Mouse (Mus musculus) kidney, embryonic 14.5 days (tissue): ENCODE results near the gene Hpca. TPM values are rescaled to one million over a fixed set of nuclear protein-coding genes. Genes with fewer than 3 reads are reported as not detected.

ENCODE experiments used
- ATAC-seq: fragments of 200-750 bp; cut with Nextera tagmentation; 2 replicates; pipeline ENCODE4 v1.8.0; 2017; ENCODE audit warnings: moderate number of reproducible peaks, mild to moderate bottlenecking, moderate TSS enrichment, moderate library complexity; ENCODE audit not compliant: low FRiP score, low TSS enrichment
- H3K27ac ChIP-seq: fragments of 300-500 bp; sonication (generic); 2 replicates; pipeline ENCODE4 v1.5.1; 2014; ENCODE audit warnings: low read depth, mild to moderate bottlenecking, low read length, moderate library complexity, mixed read lengths
- H3K27me3 ChIP-seq: fragments of 300-500 bp; sonication (generic); 2 replicates; pipeline ENCODE4 v1.6.1; 2014; ENCODE audit warnings: mild to moderate bottlenecking, low read length; ENCODE audit not compliant: control insufficient read depth, insufficient read depth
- H3K36me3 ChIP-seq: fragments of 300-500 bp; sonication (generic); 2 replicates; pipeline ENCODE4 v1.6.1; 2014; ENCODE audit warnings: low read length, mixed read lengths; ENCODE audit not compliant: control insufficient read depth, insufficient read depth
- H3K4me1 ChIP-seq: fragments of 300-500 bp; sonication (generic); 2 replicates; pipeline ENCODE4 v1.6.1; 2014; ENCODE audit warnings: low read length, mixed read lengths; ENCODE audit not compliant: control insufficient read depth, insufficient read depth
- H3K4me2 ChIP-seq: fragments of 300-500 bp; sonication (generic); replicated peaks from 2 replicates; pipeline ENCODE4 v1.6.1; 2014; ENCODE audit warnings: low read depth, mild to moderate bottlenecking, low read length
- H3K4me3 ChIP-seq: fragments of 300-500 bp; sonication (generic); 2 replicates; pipeline ENCODE4 v1.5.1; 2014; ENCODE audit warnings: mild to moderate bottlenecking, low read length
- H3K9ac ChIP-seq: fragments of 300-500 bp; sonication (generic); 2 replicates; pipeline ENCODE4 v1.6.1; 2014; ENCODE audit warnings: low read depth, mild to moderate bottlenecking, low read length, moderate library complexity
- H3K9me3 ChIP-seq: fragments of 300-500 bp; sonication (generic); 2 replicates; pipeline ENCODE4 v1.6.1; 2016; ENCODE audit warnings: low read length; ENCODE audit not compliant: control insufficient read depth
- WGBS: fragments of 180-500 bp; shearing (Covaris S2); extraction: QIAGEN DNeasy Blood & Tissue Kit; methylation state at CpG from one replicate; pipeline ENCODE4 v1.1.7; 2014; 5-methylcytosine and 5-hydroxymethylcytosine counted together
- polyA plus RNA-seq: library from polyadenylated mRNA; unstranded; fragments of >200 nt; fragmentation: Nextera tagmentation; extraction: Ambion mirVana; gene quantifications from 2 replicates; pipeline ENCODE4 v1.2.1, GENCODE M21; 2014

Hpca gene
- polyA plus RNA-seq, 1 experiment from 2014 or later = 0.83 TPM

GRCm38 (mm10) chr4:129128582-129129338 is 6.9 kb upstream of the Hpca start:
- WGBS = 47% methylated on average over 13 of the region's 13 CpGs
- 0 out of 2 replicates have a peak, but pooled peaks cover 3% of the 10 kb centered on the region for H3K27me3 ChIP-seq
- H3K9me3 ChIP-seq = no peaks in the 10 kb centered on the region
- ATAC-seq = no peak
- peaks cover 35% of the 10 kb centered on the region for H3K4me1 ChIP-seq
- H3K36me3 ChIP-seq = no peaks in the 10 kb centered on the region
- no peak overlapping the region for H3K4me3 ChIP-seq
- no peak overlapping the region for H3K4me2 ChIP-seq
- no peak overlapping the region for H3K9ac ChIP-seq
- H3K27ac ChIP-seq = no peak overlapping the region

- peaks cover 44% of the 10 kb centered on the region for H3K4me1 ChIP-seq
- WGBS = 25% methylated on average over 19 of the region's 19 CpGs
- H3K9ac ChIP-seq = no peak overlapping the region
- no peaks in the 10 kb centered on the region for H3K9me3 ChIP-seq
- H3K36me3 ChIP-seq = no peaks in the 10 kb centered on the region
- no peak overlapping the region; the same call in 1 of the 2 replicates for H3K27ac ChIP-seq
- peak overlapping the region; percentile 24 for H3K4me2 ChIP-seq
- no peak for ATAC-seq
- peaks cover 12% of the 10 kb centered on the region for H3K27me3 ChIP-seq
- H3K4me3 ChIP-seq = peak overlapping the region; percentile 6; the same call in 1 of the 2 replicates
Measured at GRCm38 (mm10) chr4:129125736-129126451, 4.1 kb upstream of the Hpca start.

- H3K27ac ChIP-seq = no peak overlapping the region
- no peak for ATAC-seq
- no peak overlapping the region for H3K4me3 ChIP-seq
- H3K4me1 ChIP-seq = peaks cover 39% of the 10 kb centered on the region
- H3K4me2 ChIP-seq = no peak overlapping the region
- no peak overlapping the region for H3K9ac ChIP-seq
- H3K27me3 ChIP-seq = peaks cover 21% of the 10 kb centered on the region
- no peaks in the 10 kb centered on the region for H3K36me3 ChIP-seq
- no peaks in the 10 kb centered on the region for H3K9me3 ChIP-seq
- WGBS = 4% methylated on average over 13 of the region's 13 CpGs
Measured at GRCm38 (mm10) chr4:129124652-129125146, 2.9 kb upstream of the Hpca start.

GRCm38 (mm10) chr4:129122719-129123118 is 883 bp upstream of the Hpca start:
- H3K27ac ChIP-seq = no peak overlapping the region
- H3K4me1 ChIP-seq = peaks cover 27% of the 10 kb centered on the region
- peaks cover 22% of the 10 kb centered on the region for H3K27me3 ChIP-seq
- no peak overlapping the region for H3K4me3 ChIP-seq
- 42% methylated on average over 8 of the region's 8 CpGs for WGBS
- ATAC-seq = no peak
- H3K9me3 ChIP-seq = no peaks in the 10 kb centered on the region
- H3K9ac ChIP-seq = no peak overlapping the region
- no peaks in the 10 kb centered on the region for H3K36me3 ChIP-seq
- H3K4me2 ChIP-seq = no peak overlapping the region

- H3K27me3 ChIP-seq = peaks cover 22% of the 10 kb centered on the region
Measured at GRCm38 (mm10) chr4:129122107-129122506, 271 bp upstream of the Hpca start.

GRCm38 (mm10) chr4:129120520-129121445 is 1.1 kb downstream of the Hpca start:
- no peaks in the 10 kb centered on the region for H3K9me3 ChIP-seq
- H3K4me3 ChIP-seq = peak overlapping the region; percentile 48
- WGBS = under 1% methylated on average over 44 of the region's 59 CpGs
- peaks cover 22% of the 10 kb centered on the region for H3K4me1 ChIP-seq
- peak overlapping the region; percentile 90 for H3K4me2 ChIP-seq
- H3K27me3 ChIP-seq = peaks cover 19% of the 10 kb centered on the region
- H3K27ac ChIP-seq = no peak overlapping the region
- H3K36me3 ChIP-seq = no peaks in the 10 kb centered on the region
- H3K9ac ChIP-seq = peak overlapping the region; percentile 23; the same call in 1 of the 2 replicates
- ATAC-seq = peak; percentile 58

More at GRCm38 (mm10) chr4:129122107-129122506, 271 bp upstream of the Hpca start:
- Histone ChIP-seq H3K9me3 (no peaks in the 10 kb centered on the region), H3K4me2 (no peak overlapping the region), H3K27ac (no peak overlapping the region), H3K4me3 (no peak overlapping the region), H3K9ac (no peak overlapping the region), H3K36me3 (no peaks in the 10 kb centered on the region), H3K4me1 (peaks cover 27% of the 10 kb centered on the region)
- ATAC-seq = no peak
- WGBS = 37% methylated on average over 9 of the region's 9 CpGs

- peaks cover 19% of the 10 kb centered on the region for H3K27me3 ChIP-seq
- no peak overlapping the region for H3K4me3 ChIP-seq
- no peak overlapping the region for H3K9ac ChIP-seq
- no peaks in the 10 kb centered on the region for H3K9me3 ChIP-seq
- ATAC-seq = no peak
- 78% methylated on average over 10 of the region's 10 CpGs for WGBS
- no peak overlapping the region for H3K27ac ChIP-seq
- no peaks in the 10 kb centered on the region for H3K36me3 ChIP-seq
- H3K4me1 ChIP-seq = peaks cover 19% of the 10 kb centered on the region
- no peak overlapping the region for H3K4me2 ChIP-seq
Measured at GRCm38 (mm10) chr4:129119708-129120107, 2.1 kb downstream of the Hpca start.

GRCm38 (mm10) chr4:129117720-129118510 is 3.9 kb downstream of the Hpca start:
- no peak for ATAC-seq
- 88% methylated on average over 14 of the region's 14 CpGs for WGBS
- Histone ChIP-seq H3K9ac (no peak overlapping the region), H3K27ac (no peak overlapping the region), H3K9me3 (no peaks in the 10 kb centered on the region), H3K27me3 (peaks cover 19% of the 10 kb centered on the region), H3K4me3 (no peak overlapping the region), H3K4me1 (peaks cover 23% of the 10 kb centered on the region), H3K36me3 (no peaks in the 10 kb centered on the region), H3K4me2 (no peak overlapping the region)
